Comparison of ENCODE assay signal across 18 mouse cellular contexts in the genomic region with DNA sequence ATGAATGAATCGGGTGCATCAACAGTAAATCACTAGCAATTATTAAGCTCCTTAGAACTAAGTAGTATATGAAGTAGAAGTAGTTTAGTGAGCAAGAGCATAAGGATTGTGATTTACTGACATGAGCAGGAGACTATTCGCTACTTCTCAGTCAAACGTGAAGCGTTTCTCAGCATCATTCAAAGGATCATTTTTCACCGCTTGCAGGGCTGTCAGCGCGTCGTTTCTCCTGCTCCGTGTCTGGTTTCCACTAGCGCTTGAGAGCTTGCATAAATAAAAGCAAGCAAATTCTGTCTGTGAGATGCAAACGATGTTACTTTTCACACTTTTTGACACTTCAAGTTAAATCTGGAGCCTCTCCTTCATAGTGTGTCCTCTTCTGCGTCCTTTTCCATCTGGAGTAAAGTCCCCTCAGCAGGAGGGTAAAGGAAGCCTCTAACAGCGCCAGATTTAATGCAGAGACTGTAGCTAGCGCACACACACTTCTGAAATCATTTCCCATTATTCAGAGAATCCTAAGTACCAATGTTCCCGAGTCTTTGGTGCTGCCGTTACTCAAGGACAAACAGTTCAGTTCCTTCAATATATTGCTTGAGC. TPM values are rescaled to one million over a fixed set of nuclear protein-coding genes. Genes with fewer than 3 reads are reported as not detected.
DNase-seq lines count a peak whose midpoint lies in the region; ATAC-seq lines count a peak whose summit lies in the region.
"Had no signal": no experiment of that assay in that cellular context is flagged by ENCODE, and none has a peak within 500 bp of the region (broad histone marks: within the 10 kb centered on the region; RNA-seq: fewer than 3 reads in every experiment).

No protein-coding gene starts in this region.

- no peaks in the 10 kb centered on the region for H3K9me3 ChIP-seq in forebrain, embryonic 15.5 days
- no peaks in the 10 kb centered on the region for H3K9me3 ChIP-seq in forebrain, embryonic 14.5 days (replicated peaks; ENCODE audit: control insufficient read depth, low read length)
- no peaks in the 10 kb centered on the region for H3K9me3 ChIP-seq in kidney, embryonic 16.5 days (ENCODE audit: low read length)
- H3K9me3 ChIP-seq in embryonic facial prominence, embryonic 14.5 days (ENCODE audit: control insufficient read depth, low read length), result no peaks in the 10 kb centered on the region
- H3K9me3 ChIP-seq in heart, embryonic 10.5 days, result no peaks in the 10 kb centered on the region
- H3K9me3 ChIP-seq: forebrain, embryonic 10.5 days; liver, embryonic 12.5 days; midbrain, embryonic 10.5 days had no signal

- H3K27me3 ChIP-seq in forebrain, embryonic 15.5 days, result no peaks in the 10 kb centered on the region
- no peaks in the 10 kb centered on the region for H3K27me3 ChIP-seq in forebrain, embryonic 14.5 days (replicated peaks; ENCODE audit: control insufficient read depth, insufficient read depth, low read length)
- H3K27me3 ChIP-seq in kidney, embryonic 16.5 days (ENCODE audit: insufficient read depth, low read length), result no peaks in the 10 kb centered on the region
- no peaks in the 10 kb centered on the region for H3K27me3 ChIP-seq in embryonic facial prominence, embryonic 14.5 days (replicated peaks; ENCODE audit: control insufficient read depth, insufficient read depth, low read length)
- no peaks in the 10 kb centered on the region for H3K27me3 ChIP-seq in heart, embryonic 10.5 days (ENCODE audit: insufficient read depth, poor library complexity, severe bottlenecking)
- H3K27me3 ChIP-seq: CH12.LX; liver, embryonic 12.5 days had no signal

- H3K27ac ChIP-seq in forebrain, embryonic 15.5 days (replicated peaks), result peak overlapping the region; percentile 2; the same call in 1 of the 2 replicates
- no peak overlapping the region for H3K27ac ChIP-seq in forebrain, embryonic 14.5 days (ENCODE audit: low read depth, low read length)
- H3K27ac ChIP-seq in kidney, embryonic 16.5 days (ENCODE audit: low read length), result no peak overlapping the region
- H3K27ac ChIP-seq in embryonic facial prominence, embryonic 14.5 days (replicated peaks; ENCODE audit: low read depth, low read length), result no peak overlapping the region
- no peak overlapping the region for H3K27ac ChIP-seq in heart, embryonic 10.5 days
- H3K27ac ChIP-seq: forebrain, embryonic 10.5 days; liver, embryonic 12.5 days; midbrain, embryonic 10.5 days had no signal

- H3K4me2 ChIP-seq in forebrain, embryonic 15.5 days (replicated peaks), result no peak overlapping the region
- H3K4me2 ChIP-seq in forebrain, embryonic 14.5 days (ENCODE audit: low read length), result no peak overlapping the region
- H3K4me2 ChIP-seq in kidney, embryonic 16.5 days (replicated peaks; ENCODE audit: low read depth, low read length), result peak overlapping the region; percentile 20
- peak overlapping the region; percentile 34; the same call in 1 of the 2 replicates for H3K4me2 ChIP-seq in embryonic facial prominence, embryonic 14.5 days (ENCODE audit: low read depth, low read length)
- H3K4me2 ChIP-seq: heart, embryonic 11.5 days; liver, embryonic 12.5 days had no signal

- no peak overlapping the region for H3K4me3 ChIP-seq in forebrain, embryonic 15.5 days
- H3K4me3 ChIP-seq in forebrain, embryonic 14.5 days (ENCODE audit: low read depth, low read length), result no peak overlapping the region
- no peak overlapping the region for H3K4me3 ChIP-seq in kidney, embryonic 16.5 days (ENCODE audit: low read length)
- H3K4me3 ChIP-seq in embryonic facial prominence, embryonic 14.5 days (ENCODE audit: low read depth, low read length), result no peak overlapping the region
- H3K4me3 ChIP-seq in heart, embryonic 10.5 days, result no peak overlapping the region
- H3K4me3 ChIP-seq: forebrain, embryonic 10.5 days; liver, embryonic 12.5 days; midbrain, embryonic 10.5 days had no signal

- no peak for DNase-seq in forebrain, embryonic 14.5 days (ENCODE audit: low spot score)
- no peak for DNase-seq in kidney, adult 9 months
- no peak for DNase-seq in embryonic facial prominence, embryonic 14.5 days (ENCODE audit: low spot score)
- DNase-seq in mesoderm, embryonic 11.5 days (ENCODE audit: low read depth, low spot score), result peak; percentile 39
- DNase-seq in heart, adult 11 months, result no peak
- DNase-seq in heart, embryonic 10.5 days (ENCODE audit: low spot score), result no peak
- DNase-seq: adrenal gland, postnatal 25 days; heart, postnatal 4 days; kidney, adult 11 months; lung, postnatal 10 days; right cerebral cortex, adult 18-20 months had no signal

- no peak for ATAC-seq in forebrain, embryonic 15.5 days (replicated peaks)
- no peak for ATAC-seq in forebrain, embryonic 14.5 days
- no peak for ATAC-seq in kidney, embryonic 16.5 days (ENCODE audit: low FRiP score, low TSS enrichment)
- no peak for ATAC-seq in embryonic facial prominence, embryonic 14.5 days (ENCODE audit: low read depth)
- ATAC-seq: liver, embryonic 12.5 days had no signal

- H3K4me1 ChIP-seq in forebrain, embryonic 15.5 days, result 0 out of 2 replicates have a peak, but pooled peaks cover 7% of the 10 kb centered on the region
- no peaks in the 10 kb centered on the region; the same call in 1 of the 2 replicates for H3K4me1 ChIP-seq in forebrain, embryonic 14.5 days (ENCODE audit: control insufficient read depth, insufficient read depth, low read length)
- no peaks in the 10 kb centered on the region; the same call in 1 of the 2 replicates for H3K4me1 ChIP-seq in kidney, embryonic 16.5 days (ENCODE audit: insufficient read depth, low read length)
- peaks cover 10% of the 10 kb centered on the region; the same call in 1 of the 2 replicates for H3K4me1 ChIP-seq in embryonic facial prominence, embryonic 14.5 days (ENCODE audit: control insufficient read depth, insufficient read depth, low read length)
- peaks cover 2% of the 10 kb centered on the region for H3K4me1 ChIP-seq in heart, embryonic 10.5 days
- H3K4me1 ChIP-seq: liver, embryonic 12.5 days had no signal

- no peaks in the 10 kb centered on the region for H3K36me3 ChIP-seq in forebrain, embryonic 15.5 days
- no peaks in the 10 kb centered on the region for H3K36me3 ChIP-seq in forebrain, embryonic 14.5 days (ENCODE audit: control insufficient read depth, insufficient read depth, low read length)
- no peaks in the 10 kb centered on the region for H3K36me3 ChIP-seq in kidney, embryonic 16.5 days (ENCODE audit: insufficient read depth, low read length)
- no peaks in the 10 kb centered on the region for H3K36me3 ChIP-seq in embryonic facial prominence, embryonic 14.5 days (ENCODE audit: control insufficient read depth, insufficient read depth, low read length)
- no peaks in the 10 kb centered on the region for H3K36me3 ChIP-seq in heart, embryonic 10.5 days
- H3K36me3 ChIP-seq: forebrain, embryonic 10.5 days; liver, embryonic 12.5 days; midbrain, embryonic 10.5 days had no signal

- no peak overlapping the region for H3K9ac ChIP-seq in forebrain, embryonic 15.5 days (replicated peaks)
- no peak overlapping the region for H3K9ac ChIP-seq in forebrain, embryonic 14.5 days (ENCODE audit: low read length)
- H3K9ac ChIP-seq in kidney, embryonic 16.5 days (replicated peaks; ENCODE audit: low read length), result no peak overlapping the region
- no peak overlapping the region for H3K9ac ChIP-seq in embryonic facial prominence, embryonic 14.5 days (ENCODE audit: low read depth, low read length)
- H3K9ac ChIP-seq: liver, embryonic 12.5 days had no signal

- 52% methylated on average over 16 of the region's 16 CpGs for WGBS in forebrain, embryonic 15.5 days
- 68% methylated on average over 16 of the region's 16 CpGs for WGBS in forebrain, embryonic 14.5 days
- 27% methylated on average over 16 of the region's 16 CpGs for WGBS in kidney, embryonic 16.5 days
- 55% methylated on average over 16 of the region's 16 CpGs for WGBS in embryonic facial prominence, embryonic 14.5 days
- WGBS in heart, embryonic 10.5 days, result 71% methylated on average over 16 of the region's 16 CpGs

RNA-seq across cellular contexts. Expression of a gene that starts 23.9 kb away (rescaled TPM):
- polyA plus RNA-seq in forebrain, embryonic 15.5 days (2015; fragmentation: Nextera tagmentation; extraction: Ambion mirVana), result 0.94 and 1.4 TPM in 2 replicates
- polyA plus RNA-seq in forebrain, embryonic 14.5 days (2014; fragmentation: Nextera tagmentation; extraction: Ambion mirVana), result 1.2 and 1.6 TPM in 2 replicates
- 5.2 and 5.3 TPM in 2 replicates for polyA plus RNA-seq in kidney, embryonic 16.5 days (2015; fragmentation: Nextera tagmentation; extraction: Ambion mirVana)
- polyA plus RNA-seq in embryonic facial prominence, embryonic 14.5 days (2014; fragmentation: Nextera tagmentation; extraction: Ambion mirVana), result 5.9 and 7.6 TPM in 2 replicates
- polyA plus RNA-seq in heart, embryonic 10.5 days (2016; fragmentation: Nextera tagmentation; extraction: Ambion mirVana), result 4.0 and 4.2 TPM in 2 replicates

Comparison
In these comparisons a context has a peak if more than half of its experiments do, and no peak if none do; other contexts are left out.
1. H3K4me2 ChIP-seq: peak in kidney, embryonic 16.5 days (single experiment) and embryonic facial prominence, embryonic 14.5 days (single experiment); none in forebrain, embryonic 15.5 days (single experiment) and forebrain, embryonic 14.5 days (single experiment).